Mouse (Mus musculus) myocyte (in vitro differentiated cells): Measurements from ENCODE around the gene Mtmr2. TPM values are rescaled to one million over a fixed set of nuclear protein-coding genes. Genes with fewer than 3 reads are reported as not detected.

Experiments used
- H3K27me3 ChIP-seq: one replicate; pipeline ENCODE4 v1.6.1; 2011; ENCODE audit not compliant: control insufficient read depth, insufficient read depth, insufficient read length
- H3K36me3 ChIP-seq: one replicate; pipeline ENCODE4 v1.6.1; 2011; ENCODE audit not compliant: control insufficient read depth, insufficient read depth
- H3K4me2 ChIP-seq: one replicate; pipeline ENCODE4 v1.6.1; 2011; ENCODE audit warnings: low read depth, control low read depth
- H3K4me3 ChIP-seq: one replicate; pipeline ENCODE4 v1.5.1; 2011; ENCODE audit warnings: mild to moderate bottlenecking, control low read depth, moderate library complexity
- H3K79me2 ChIP-seq: one replicate; pipeline ENCODE4 v1.6.1; 2011; ENCODE audit not compliant: control insufficient read depth, insufficient read depth
- H3ac ChIP-seq: one replicate; pipeline ENCODE4 v1.6.1; 2011; ENCODE audit not compliant: control insufficient read depth, insufficient read length
- CEBPB ChIP-seq: IDR thresholded peaks from 2 replicates; pipeline ENCODE4 v1.6.1; 2011; ENCODE audit warnings: mild to moderate bottlenecking, moderate library complexity; ENCODE audit not compliant: poor library complexity, insufficient read depth, severe bottlenecking
- E2F4 ChIP-seq: IDR thresholded peaks from one replicate; pipeline ENCODE4 v1.6.1; 2011; ENCODE audit warnings: mild to moderate bottlenecking, control low read depth, moderate library complexity; ENCODE audit not compliant: insufficient read depth
- MAX ChIP-seq: IDR thresholded peaks from one replicate; pipeline ENCODE4 v1.6.1; 2011; ENCODE audit warnings: low read depth, mild to moderate bottlenecking, control low read depth
- MYOD1 ChIP-seq, 3 experiments: IDR thresholded peaks; one replicate each; pipeline ENCODE4 v1.6.1; 2011; ENCODE audit warnings: control low read depth in 2 of 3, low read depth in 2 of 3, mild to moderate bottlenecking in 2 of 3, moderate library complexity in 1 of 3; ENCODE audit not compliant: insufficient read length in 2 of 3, control insufficient read depth in 1 of 3
- MYOG ChIP-seq, 3 experiments: IDR thresholded peaks; one replicate each; pipeline ENCODE4 v1.6.1; 2011; ENCODE audit warnings: control low read depth in 2 of 3, low read depth in 2 of 3, mild to moderate bottlenecking in 2 of 3; ENCODE audit not compliant: insufficient read length in 2 of 3, control insufficient read depth in 1 of 3, insufficient read depth in 1 of 3
- POLR2A ChIP-seq: IDR thresholded peaks from one replicate; pipeline ENCODE4 v1.6.1; 2011; ENCODE audit warnings: low read depth, mild to moderate bottlenecking, control low read depth, moderate library complexity; ENCODE audit not compliant: insufficient read length
- POLR2AphosphoS2 ChIP-seq: IDR thresholded peaks from one replicate; pipeline ENCODE4 v1.6.1; 2011; ENCODE audit warnings: low read depth, control low read depth; ENCODE audit not compliant: insufficient read length
- REST ChIP-seq: IDR thresholded peaks from one replicate; pipeline ENCODE4 v1.6.1; 2011; ENCODE audit warnings: mild to moderate bottlenecking, control low read depth, moderate library complexity; ENCODE audit not compliant: insufficient read depth, insufficient read length
- SRF ChIP-seq: IDR thresholded peaks from one replicate; pipeline ENCODE4 v1.6.1; 2011; ENCODE audit warnings: low read depth; ENCODE audit not compliant: control insufficient read depth, insufficient read length
- TCF12 ChIP-seq: IDR thresholded peaks from one replicate; pipeline ENCODE4 v1.6.1; 2011; ENCODE audit warnings: mild to moderate bottlenecking, control low read depth; ENCODE audit not compliant: poor library complexity, insufficient read depth, severe bottlenecking
- TCF3 ChIP-seq: IDR thresholded peaks from one replicate; pipeline ENCODE4 v1.6.1; 2011; ENCODE audit warnings: low read depth, control low read depth; ENCODE audit not compliant: insufficient read length
- USF1 ChIP-seq: IDR thresholded peaks from one replicate; pipeline ENCODE4 v1.6.1; 2011; ENCODE audit warnings: low read depth, mild to moderate bottlenecking, control low read depth, moderate library complexity
- polyA plus RNA-seq: library from polyadenylated mRNA; unstranded; fragments of >200 nt; fragmentation: generic; extraction: Trizol; gene quantifications from one replicate; pipeline ENCODE4 v1.2.1, GENCODE M21; 2012; ENCODE audit warnings: missing spikeins

Mtmr2 gene
- polyA plus RNA-seq, 1 experiment = 20.9 TPM

- peak within 1 kb of the TSS; percentile 93 for H3K4me3 ChIP-seq
- peak; percentile 96 for TF ChIP-seq E2F4
- no peak for TF ChIP-seq SRF
- peak; percentile 88 for TF ChIP-seq POLR2A
- TF ChIP-seq REST = no peak
- TF ChIP-seq MYOD1 (IDR thresholded peaks at IDR 0.05; ENCODE audit: control insufficient read depth in 1 of 3, insufficient read length in 2 of 3, low read depth in 2 of 3) = no peak
- no peak for TF ChIP-seq MAX
- no peak for TF ChIP-seq USF1
- no peak for TF ChIP-seq TCF3
- TF ChIP-seq POLR2AphosphoS2 = peak; percentile 82
- no peak for TF ChIP-seq CEBPB
- no peak for TF ChIP-seq TCF12
- TF ChIP-seq MYOG (IDR thresholded peaks at IDR 0.05; ENCODE audit: control insufficient read depth in 1 of 3, insufficient read depth in 1 of 3, insufficient read length in 2 of 3, low read depth in 2 of 3) = no peak
- peak within 1 kb of the TSS; percentile 39 for H3ac ChIP-seq
- peaks cover 56% of the 10 kb centered on the region for H3K79me2 ChIP-seq
- peaks cover 17% of the 10 kb centered on the region for H3K36me3 ChIP-seq
- H3K27me3 ChIP-seq = no peaks in the 10 kb centered on the region
- H3K4me2 ChIP-seq = peak within 1 kb of the TSS; percentile 87
Measured at GRCm38 (mm10) chr9:13827406-13828086, 79.3 kb downstream of the Mtmr2 start, which contains the start of gene Fam76b. Gene Fam76b, plus strand, starts transcription at chr9:13827716.

DNA sequence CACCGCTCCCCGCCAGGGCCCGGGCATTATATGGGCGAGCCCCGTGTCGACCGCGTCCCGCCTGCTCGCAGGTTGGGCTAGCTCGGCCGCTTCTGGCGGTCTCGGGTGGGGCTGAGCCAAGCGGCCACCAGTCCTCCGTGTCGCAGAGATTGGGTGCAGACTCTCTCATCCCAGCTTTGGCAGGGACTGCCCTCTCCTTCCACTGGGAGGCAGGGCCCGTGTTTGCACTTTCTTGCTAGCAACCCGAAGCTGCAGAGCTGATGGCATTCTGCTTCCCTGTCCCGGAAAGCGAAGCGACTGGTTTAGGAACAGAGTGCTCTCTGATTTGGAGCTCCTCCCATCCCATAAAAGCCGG is 79.9 kb downstream of the Mtmr2 start:
- H3K4me3 ChIP-seq = peak overlapping the region; percentile 93
- H3K4me2 ChIP-seq = peak overlapping the region; percentile 84
- peaks cover 52% of the 10 kb centered on the region for H3K79me2 ChIP-seq
- H3ac ChIP-seq = peak overlapping the region; percentile 39
- no peak for TF ChIP-seq MYOD1 (IDR thresholded peaks at IDR 0.05; ENCODE audit: control insufficient read depth in 1 of 3, insufficient read length in 2 of 3, low read depth in 2 of 3)
- no peak for TF ChIP-seq USF1
- TF ChIP-seq POLR2AphosphoS2 = no peak
- no peak for TF ChIP-seq MAX
- no peak for TF ChIP-seq MYOG (IDR thresholded peaks at IDR 0.05; ENCODE audit: control insufficient read depth in 1 of 3, insufficient read depth in 1 of 3, insufficient read length in 2 of 3, low read depth in 2 of 3)
- no peak for TF ChIP-seq REST
- TF ChIP-seq E2F4 = no peak
- TF ChIP-seq TCF12 = no peak
- no peak for TF ChIP-seq CEBPB
- TF ChIP-seq SRF = no peak
- TF ChIP-seq POLR2A = no peak
- TF ChIP-seq TCF3 = no peak
- no peaks in the 10 kb centered on the region for H3K27me3 ChIP-seq
- peaks cover 19% of the 10 kb centered on the region for H3K36me3 ChIP-seq

DNA sequence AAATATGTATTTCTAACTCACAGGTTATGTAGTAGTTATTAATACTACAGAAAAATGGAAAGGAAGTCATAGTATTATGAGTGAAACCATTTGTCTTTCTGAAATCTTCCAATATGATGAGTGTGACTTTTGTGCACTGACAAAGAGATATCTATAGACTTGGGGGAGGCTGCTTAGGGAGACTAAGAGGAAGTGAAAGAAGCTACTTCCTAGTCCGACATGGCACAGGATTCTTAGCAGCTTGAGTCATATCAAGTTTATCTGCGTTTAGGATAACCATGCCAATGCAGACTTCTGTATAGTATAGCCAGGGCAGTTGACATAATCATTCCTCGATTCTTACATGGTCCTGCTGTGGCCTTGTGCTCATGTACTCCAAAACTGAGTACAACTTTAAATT is 87.0 kb downstream of the Mtmr2 start:
- H3K27me3 ChIP-seq = no peaks in the 10 kb centered on the region
- H3ac ChIP-seq = no peak overlapping the region

DNA sequence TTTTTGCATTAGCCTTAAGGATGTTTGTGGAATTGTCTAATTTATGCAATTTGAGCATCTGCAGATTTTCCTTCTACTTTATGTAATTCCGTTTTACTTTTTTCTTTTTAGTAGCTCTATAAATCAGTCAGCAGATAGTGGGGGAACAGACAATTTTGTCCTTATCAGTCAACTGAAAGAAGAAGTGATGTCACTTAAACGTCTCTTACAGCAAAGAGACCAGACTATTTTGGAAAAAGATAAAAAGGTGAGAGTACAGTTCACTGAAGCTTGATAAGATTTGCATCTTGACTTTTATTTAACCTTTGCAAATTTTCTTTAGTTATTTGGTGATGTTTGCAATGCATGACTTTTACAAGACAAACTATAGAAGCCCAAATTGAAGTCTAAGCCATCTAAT is 88.5 kb downstream of the Mtmr2 start:
- no peak overlapping the region for H3K4me3 ChIP-seq
- no peak overlapping the region for H3K4me2 ChIP-seq
- H3K27me3 ChIP-seq = no peaks in the 10 kb centered on the region
- H3K79me2 ChIP-seq = peaks cover 6% of the 10 kb centered on the region
- peaks cover 71% of the 10 kb centered on the region for H3K36me3 ChIP-seq
- TF ChIP-seq CEBPB = no peak
- no peak for TF ChIP-seq USF1
- no peak for TF ChIP-seq POLR2A
- TF ChIP-seq TCF3 = no peak
- TF ChIP-seq TCF12 = no peak
- no peak overlapping the region for H3ac ChIP-seq

More for the DNA sequence above, 87.0 kb downstream of the Mtmr2 start:
- TF ChIP-seq TCF3 (no peak), MYOG (IDR thresholded peaks at IDR 0.05; ENCODE audit: control insufficient read depth in 1 of 3, insufficient read depth in 1 of 3, insufficient read length in 2 of 3, low read depth in 2 of 3) (no peak), TCF12 (no peak)
- no peak overlapping the region for H3K4me3 ChIP-seq
- H3K36me3 ChIP-seq = peaks cover 71% of the 10 kb centered on the region
- no peak overlapping the region for H3K4me2 ChIP-seq
- H3K79me2 ChIP-seq = peaks cover 10% of the 10 kb centered on the region

DNA sequence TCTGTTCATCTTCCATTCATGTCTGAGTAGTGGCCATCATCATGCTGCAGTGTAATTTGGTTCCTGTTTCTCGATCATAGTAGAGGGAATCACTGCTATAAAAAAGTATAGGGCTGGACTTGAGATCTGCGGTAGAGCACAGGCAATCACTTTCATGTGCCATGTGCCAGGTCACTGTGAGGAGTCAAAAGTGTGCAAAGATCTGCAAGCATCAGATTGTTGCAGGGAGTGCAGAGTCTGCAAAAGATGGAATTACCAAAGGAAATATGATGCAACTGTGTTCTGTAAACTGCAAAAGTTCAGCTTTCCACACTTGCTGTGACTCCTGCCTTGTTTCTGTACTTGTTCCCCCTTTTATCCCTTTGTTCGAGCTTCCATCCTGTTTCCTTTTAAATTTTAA is 99.4 kb downstream of the Mtmr2 start:
- no peak overlapping the region for H3ac ChIP-seq
- H3K36me3 ChIP-seq = peaks cover 14% of the 10 kb centered on the region
- no peaks in the 10 kb centered on the region for H3K27me3 ChIP-seq

More for the DNA sequence above, 99.4 kb downstream of the Mtmr2 start:
- no peaks in the 10 kb centered on the region for H3K79me2 ChIP-seq
- H3K4me3 ChIP-seq = no peak overlapping the region
- no peak overlapping the region for H3K4me2 ChIP-seq
- TF ChIP-seq REST = no peak
- TF ChIP-seq CEBPB = peak; percentile 16; the same call in 1 of the 2 replicates
- TF ChIP-seq POLR2AphosphoS2 = peak; percentile 11
